Mouse (Mus musculus): Measurements from ENCODE around the gene Immp2l.

Immp2l gene

GRCm38 (mm10) chr12:41438446-41438845 lies 414.6 kb downstream of the Immp2l start:
- no peak for DNase-seq

DNA sequence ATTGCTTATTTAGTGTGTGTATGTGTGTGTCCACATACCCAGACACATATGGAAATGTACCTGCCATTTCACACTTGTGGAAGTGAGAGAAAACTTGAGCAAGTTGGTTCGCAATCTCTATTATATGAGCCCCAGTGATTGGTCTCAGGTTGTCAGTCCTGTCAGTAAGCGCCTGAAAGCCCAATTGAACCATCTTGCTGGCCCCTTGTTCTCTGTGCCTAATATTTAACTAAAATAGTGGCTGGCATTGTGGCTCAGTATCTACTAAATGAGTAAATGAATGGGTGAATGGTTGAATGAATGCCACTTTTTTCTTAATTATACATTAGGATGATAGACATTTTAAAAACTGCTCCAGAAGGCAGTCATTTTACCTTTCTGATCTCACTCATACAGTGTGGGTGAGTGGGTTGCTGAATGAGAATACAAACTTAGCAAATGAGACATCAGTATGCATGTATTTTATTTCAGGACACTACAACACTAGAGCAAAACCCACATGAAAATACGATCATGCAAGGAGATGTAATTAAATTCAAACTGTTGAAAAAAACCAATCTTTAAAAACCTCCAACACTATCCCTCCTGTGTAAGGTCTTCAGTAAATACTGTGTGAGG lies 444.6 kb downstream of the Immp2l start:
- DNase-seq, result no peak

GRCm38 (mm10) chr12:41469096-41469801 lies 445.4 kb downstream of the Immp2l start:
- no peak for DNase-seq

DNA sequence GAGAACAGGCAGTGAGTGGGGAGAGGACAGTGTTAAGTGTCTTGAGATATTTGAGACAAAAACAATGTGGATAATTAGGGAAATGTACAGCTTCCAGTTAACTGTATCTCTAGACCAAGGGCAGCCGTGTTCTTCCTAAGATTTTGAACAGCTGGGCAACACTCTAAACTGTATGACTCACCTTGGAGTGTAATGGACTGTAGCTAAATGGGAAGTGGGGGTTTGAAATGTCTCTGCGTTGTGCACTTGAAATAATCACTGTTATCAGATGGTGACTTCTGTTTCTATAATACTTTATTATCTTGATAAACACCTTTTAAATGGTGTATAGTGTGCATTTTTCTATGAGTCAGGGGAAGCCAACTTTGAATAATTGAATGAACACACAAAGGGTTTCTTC lies 457.6 kb downstream of the Immp2l start:
- DNase-seq, result no peak

DNA sequence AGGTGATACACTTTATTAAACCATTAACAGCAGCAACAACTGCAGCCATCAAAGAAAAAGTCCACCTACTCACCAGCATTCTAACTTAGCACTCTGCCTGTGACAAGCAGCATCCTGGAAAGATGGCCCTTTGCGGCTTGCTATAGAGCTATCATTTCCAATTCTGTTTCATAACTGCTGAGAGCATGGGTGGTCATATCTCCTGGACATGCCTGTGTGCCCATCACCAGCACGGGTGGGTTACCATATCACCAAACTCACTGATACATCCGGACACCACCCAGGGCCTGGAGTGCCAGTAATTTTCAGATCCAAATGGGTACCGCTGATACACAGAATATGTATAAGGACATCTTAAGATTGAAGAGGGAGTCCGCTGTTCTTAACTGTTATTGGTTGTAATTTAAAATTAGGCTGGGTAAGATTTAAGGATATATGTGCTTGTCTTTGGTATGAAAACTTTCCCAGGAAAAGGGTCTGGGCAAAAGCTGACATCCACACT lies 459.3 kb downstream of the Immp2l start:
- no peak for DNase-seq

DNA sequence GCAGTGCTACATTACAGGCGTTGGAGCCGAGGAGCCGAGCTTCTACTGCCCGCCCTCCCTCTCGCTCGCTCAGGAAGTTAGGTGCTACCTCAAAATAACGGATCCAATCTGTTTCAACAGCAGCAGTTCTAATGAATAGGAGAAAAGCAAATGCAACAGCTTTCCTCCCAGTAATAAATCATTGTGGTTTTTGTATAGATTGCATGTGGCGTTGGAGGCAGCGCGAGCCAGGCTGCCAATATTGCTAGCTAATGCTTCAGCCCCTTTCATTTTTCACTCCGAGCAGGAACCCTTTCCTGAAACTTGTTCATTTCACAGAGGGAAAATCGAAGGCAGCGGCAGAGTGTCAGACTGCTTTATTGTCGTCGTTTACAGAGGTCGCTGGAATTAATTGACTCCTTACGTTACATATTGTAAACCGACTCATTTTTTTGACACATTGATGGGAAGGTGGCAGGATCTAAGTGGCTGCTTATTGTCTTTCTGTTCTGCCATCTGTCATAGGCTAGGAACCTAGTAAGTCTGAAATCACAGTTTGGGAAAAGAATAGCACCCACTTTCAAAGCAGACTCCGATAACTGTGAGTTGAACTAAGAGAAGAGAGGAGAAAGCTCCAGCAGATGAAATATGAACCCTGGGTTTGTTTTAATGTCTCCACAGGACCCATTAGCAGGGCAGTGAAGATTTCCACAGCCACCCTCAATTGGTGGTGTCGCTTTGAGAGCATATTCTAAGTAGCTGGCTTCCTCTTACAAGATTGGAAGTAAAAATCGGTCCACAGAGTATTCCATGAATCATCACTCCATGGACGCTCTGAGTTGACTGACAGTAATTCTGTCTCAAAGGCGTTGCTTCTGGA lies 459.9 kb downstream of the Immp2l start:
- no peak for DNase-seq

DNA sequence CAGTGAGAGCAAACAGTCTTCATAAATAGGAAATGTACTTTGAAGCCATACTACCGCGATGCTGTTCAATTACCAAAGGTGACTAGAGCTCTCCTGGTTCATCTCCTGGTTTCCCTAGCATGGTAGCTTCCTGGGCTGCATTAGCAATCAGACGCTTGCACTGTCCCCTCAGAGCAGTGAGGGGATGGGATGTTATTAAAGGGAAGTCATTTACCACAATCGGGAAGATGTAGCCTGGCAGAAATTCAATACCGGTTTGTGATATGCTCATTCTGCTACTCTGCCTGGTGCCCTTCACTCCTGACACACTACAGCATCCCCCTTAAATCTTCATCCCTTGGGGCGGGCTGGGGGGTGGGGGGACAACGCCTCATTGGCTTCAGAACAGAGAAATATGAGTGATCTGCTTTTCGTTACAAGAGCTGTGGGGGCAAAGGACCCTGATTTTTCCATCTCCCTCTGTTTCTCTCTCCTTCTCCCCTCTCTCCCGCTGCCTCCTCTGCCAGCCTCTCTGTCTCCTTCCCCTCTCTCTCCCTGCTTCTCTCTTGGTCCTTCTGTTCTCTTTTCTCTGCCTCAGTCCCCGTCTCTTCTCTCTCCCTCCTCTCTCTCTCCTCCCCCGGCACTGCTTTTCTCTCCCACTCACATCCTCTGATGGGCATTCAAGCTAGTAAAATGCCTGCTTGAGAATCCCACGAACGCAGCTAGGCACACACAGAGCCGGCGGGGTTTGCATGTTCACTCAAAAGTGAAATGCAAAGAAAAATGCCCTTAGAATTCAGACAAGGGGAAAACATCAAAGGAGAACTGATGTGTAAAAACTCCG lies 461.0 kb downstream of the Immp2l start:
- DNase-seq, result no peak

GRCm38 (mm10) chr12:41485512-41486215 lies 461.8 kb downstream of the Immp2l start:
- DNase-seq, result no peak

DNA sequence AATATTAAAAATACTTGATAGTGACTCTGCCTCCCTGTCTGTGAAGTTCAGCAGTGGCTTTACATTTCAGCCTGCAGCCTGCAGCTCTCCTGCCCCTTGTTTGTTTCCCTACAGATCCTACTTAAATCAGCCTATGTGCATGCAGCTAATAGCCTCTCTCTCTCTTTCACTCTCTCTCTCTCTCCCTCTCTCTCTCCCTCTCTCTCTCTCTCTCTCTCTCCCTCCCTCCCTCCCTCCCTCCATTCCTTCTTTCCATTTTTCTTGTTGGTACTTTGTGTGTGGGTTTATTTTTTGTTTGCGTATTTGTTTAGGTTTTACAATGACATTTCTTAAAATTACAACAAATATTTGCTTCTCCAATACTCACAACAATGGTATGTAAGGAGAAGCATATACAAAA lies 462.4 kb downstream of the Immp2l start, which contains the start of gene Lrrn3:
TSS of gene Lrrn3 (minus strand) at position 101 of the 400 bp plus-strand sequence.
- DNase-seq, result no peak

DNA sequence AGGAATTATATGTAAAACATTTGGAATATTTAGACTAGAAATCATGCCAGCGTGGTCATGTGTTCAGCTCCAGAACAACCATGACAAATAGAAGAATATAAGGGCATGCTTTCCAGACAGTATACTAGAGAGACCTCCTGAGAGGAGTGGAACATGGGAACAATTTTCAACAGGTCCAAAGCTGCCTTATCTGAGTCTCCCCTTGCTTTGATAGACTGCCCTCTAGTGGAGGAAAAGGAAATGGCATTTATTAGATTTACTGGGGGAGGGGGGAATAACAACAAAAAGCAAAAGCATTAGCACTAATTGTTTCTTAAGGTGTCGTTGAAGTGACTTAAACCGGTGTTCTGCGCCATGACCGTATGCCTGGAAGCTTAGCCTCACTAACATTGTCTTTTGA lies 463.1 kb downstream of the Immp2l start:
- peak; percentile 23 for DNase-seq

DNA sequence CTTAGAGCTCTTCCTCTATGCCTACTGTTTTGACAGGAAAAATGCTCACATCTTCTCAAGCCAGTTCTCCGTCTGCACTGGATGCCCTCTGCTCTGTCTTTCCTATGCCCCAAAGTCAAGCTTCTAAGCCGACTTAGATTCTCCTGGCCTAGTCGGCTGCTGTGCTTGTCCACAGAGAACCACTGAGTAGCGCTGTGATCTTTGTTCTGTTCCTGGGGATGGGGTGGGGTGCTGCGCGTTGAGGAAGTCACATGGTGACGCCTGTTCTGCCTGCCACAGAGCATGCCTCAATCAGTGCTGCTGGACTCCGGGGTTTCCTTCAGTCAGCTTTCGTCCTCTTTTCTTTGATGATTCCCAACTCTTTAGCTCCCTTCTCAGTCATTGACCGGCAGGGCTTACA lies 470.7 kb downstream of the Immp2l start:
- DNase-seq, result peak; percentile 9

DNA sequence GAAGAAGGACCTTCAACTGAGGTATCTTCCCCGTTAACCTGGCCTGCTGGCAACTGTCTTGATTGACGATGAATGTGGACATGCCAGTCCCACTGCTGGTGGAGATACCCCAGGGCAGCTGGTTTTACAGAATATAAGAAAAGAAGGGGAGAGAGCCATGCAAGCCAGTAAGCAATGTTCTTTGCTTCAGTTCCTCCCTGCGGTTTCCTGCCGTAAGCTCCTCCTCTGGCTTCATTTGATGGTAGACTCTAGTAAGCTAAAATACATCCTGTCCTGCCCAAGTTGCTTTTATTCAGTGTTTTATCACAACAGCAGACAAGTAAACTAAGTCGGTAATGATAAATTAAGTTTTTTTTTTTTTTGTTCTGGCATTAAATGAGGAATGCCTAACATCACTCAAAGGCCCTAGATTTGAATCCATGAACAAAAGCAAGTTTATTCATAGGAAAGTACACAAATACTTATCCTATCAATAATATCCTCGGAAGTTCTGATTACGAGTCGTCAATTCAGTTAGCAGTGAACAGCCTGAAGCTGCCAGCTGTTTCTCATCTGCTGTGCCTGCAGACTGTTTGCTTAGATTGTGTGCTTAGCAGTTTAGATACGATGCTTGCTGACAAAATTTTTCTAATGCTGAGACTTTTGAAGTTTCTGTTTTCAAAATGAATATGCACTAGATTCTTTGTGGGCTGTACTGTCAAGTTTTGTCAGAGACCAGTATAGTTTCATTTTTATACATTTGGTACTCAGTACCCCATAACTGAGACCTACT lies 476.3 kb downstream of the Immp2l start:
- DNase-seq, result peak; percentile 33

DNA sequence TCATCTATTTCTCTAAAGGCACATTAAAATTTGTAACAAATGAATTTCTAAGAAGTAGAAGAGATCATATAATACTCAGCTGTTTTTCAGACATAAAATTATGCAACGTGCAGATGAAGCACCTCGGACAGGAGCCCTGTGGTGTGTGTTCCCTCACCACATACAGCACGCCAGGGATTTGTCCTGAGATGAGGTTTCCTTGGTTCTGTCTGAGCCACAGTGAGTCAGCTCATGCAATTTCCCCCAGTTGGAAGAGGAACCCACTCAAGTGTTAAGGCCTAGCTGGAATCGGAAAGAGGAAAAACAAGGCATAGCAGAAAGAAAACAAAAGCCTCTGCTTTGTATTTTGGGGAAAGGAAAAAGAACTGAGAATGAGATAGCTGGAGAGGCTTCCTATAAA lies 484.7 kb downstream of the Immp2l start:
- no peak for DNase-seq

GRCm38 (mm10) chr12:41510588-41510987 lies 486.7 kb downstream of the Immp2l start:
- no peak for DNase-seq

DNA sequence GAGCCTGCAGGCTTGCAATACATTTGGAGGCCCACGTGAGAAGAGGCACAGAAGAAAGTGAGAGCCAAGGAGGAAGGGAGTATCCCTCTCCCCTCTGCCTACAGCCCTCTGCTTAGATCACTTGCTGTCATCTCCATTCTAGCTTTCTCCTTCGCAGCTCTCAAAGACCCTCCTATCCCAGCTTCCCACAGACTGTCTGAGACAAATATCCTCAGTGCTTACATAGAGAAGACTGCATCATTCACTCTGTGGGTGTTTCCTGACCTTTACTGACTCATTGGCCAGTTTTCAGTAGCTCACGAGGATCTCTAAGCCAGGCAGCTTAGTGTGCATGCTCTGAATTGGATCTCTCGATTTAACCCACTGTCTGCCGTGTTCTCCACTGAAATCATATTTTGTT lies 495.0 kb downstream of the Immp2l start:
- no peak for DNase-seq

GRCm38 (mm10) chr12:41520326-41520725 lies 496.4 kb downstream of the Immp2l start:
- no peak for DNase-seq

DNA sequence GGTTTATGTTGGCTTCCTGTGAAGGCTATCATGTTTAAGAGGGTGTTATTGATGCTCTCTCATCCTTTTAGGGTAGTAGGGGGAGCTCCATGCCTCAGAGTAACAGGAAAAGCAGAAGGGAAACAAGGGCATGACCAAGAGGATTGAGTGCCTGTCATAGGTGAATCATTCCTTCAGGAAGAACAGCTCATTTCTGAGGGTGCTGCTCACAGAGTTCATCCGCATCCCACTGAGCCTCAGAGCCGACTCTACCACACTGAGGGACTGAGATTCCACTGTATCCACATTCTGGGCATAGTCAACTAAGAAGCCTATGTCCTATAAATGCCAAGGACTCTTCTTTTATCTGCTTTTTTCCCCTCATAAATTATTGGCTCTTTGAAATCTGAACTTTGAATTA lies 497.8 kb downstream of the Immp2l start:
- no peak for DNase-seq

DNA sequence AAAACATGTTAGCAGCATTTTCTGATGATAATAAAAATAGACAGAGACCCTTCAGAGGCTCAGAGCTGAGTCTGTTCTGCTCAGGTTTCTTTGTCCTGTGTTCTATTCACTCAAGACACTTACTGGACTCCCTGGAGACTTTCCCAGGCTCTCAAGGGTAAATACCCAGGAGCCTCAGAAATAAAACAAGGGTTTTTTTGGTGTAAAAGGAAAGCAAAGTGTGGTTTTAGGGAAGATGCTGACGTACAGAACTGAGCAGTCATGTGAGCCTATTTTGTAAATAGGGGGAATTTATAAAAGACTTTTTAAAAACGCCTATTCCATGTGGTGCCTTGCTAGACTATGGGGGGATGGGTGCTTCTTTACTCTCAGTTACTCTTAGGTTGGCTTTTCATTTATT lies 502.8 kb downstream of the Immp2l start:
- DNase-seq, result no peak

DNA sequence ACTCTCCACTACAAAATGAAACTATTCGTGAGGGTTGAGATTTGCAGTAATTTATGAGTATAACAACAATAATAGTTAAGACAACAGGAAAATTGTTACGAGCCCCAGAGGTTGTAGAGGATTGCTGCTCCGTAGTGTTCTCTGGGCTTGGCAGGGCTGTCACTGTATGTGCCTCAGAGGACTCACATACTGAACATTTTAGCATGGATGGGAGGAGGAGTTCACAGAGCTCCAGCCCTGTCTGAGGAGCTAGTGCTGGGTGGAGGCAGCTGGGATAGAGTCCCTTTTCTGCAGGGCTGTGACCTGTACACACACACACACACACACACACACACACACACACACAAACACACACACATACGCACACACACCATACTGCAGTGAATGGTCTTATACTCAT lies 504.5 kb downstream of the Immp2l start:
- DNase-seq, result no peak

DNA sequence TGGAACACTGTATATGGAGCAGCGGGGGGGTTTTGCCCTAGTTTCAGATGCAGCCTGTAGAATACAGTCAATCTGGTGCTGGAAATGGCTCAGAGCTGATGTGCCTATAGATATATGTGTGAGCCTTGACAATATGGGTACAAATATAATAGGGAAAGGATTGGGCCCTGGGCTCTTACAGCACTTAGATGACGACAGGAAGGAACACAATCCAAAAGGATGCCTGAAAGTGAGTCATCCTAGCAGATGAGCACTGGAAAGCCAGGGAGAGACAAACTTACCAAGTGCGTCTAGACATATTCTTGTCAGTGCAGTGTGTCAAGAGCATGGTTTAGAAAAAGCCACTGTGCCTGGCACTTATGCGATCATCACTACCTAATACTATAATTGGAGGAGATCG lies 516.1 kb downstream of the Immp2l start:
- no peak for DNase-seq

GRCm38 (mm10) chr12:41551578-41551977 lies 527.7 kb downstream of the Immp2l start:
- DNase-seq, result no peak
